Mouse (Mus musculus) bone marrow, adult 2 months (tissue): ENCODE results near the gene C4b.

Source experiments
- CTCF ChIP-seq: fragments of 200-500 bp; IDR thresholded peaks from 2 replicates; pipeline ENCODE4 v1.5.1; 2011; ENCODE audit warnings: low read length, control low read depth; ENCODE audit not compliant: control insufficient read depth, insufficient read depth
- POLR2A ChIP-seq: fragments of 200-500 bp; IDR thresholded peaks from 2 replicates; pipeline ENCODE4 v1.6.1; 2011; ENCODE audit warnings: low read depth, mild to moderate bottlenecking, control low read depth, low read length, borderline replicate concordance; ENCODE audit not compliant: control insufficient read depth

- TF ChIP-seq CTCF (no peak), POLR2A (no peak)
Measured at GRCm38 (mm10) chr17:34683179-34683578, 60.5 kb downstream of the C4b start.
